Mouse (Mus musculus) heart, embryonic 14.5 days (tissue): ENCODE results near the gene Auts2. TPM values are rescaled to one million over a fixed set of nuclear protein-coding genes. Genes with fewer than 3 reads are reported as not detected.

Experiments used
- ATAC-seq: fragments of 200-750 bp; cut with Nextera tagmentation; 2 replicates; pipeline ENCODE4 v1.8.0; 2017; ENCODE audit warnings: low read depth, moderate TSS enrichment; ENCODE audit not compliant: insufficient number of reproducible peaks, insufficient read depth, low FRiP score
- H3K27ac ChIP-seq, 2 experiments: fragments of 200-500 bp in 1 of 2; fragments of 300-500 bp in 1 of 2; sonication (generic) in 1 of 2; replicated peaks in 1 of 2; 2 replicates each; pipeline ENCODE4 v1.5.1; 2012 to 2014; ENCODE audit warnings: low read depth in 2 of 2, low read length in 2 of 2, control low read depth in 1 of 2, mild to moderate bottlenecking in 1 of 2, mixed read lengths in 1 of 2; ENCODE audit not compliant: control insufficient read depth in 1 of 2, insufficient read depth in 1 of 2
- H3K27me3 ChIP-seq: fragments of 300-500 bp; sonication (generic); 2 replicates; pipeline ENCODE4 v1.6.1; 2014; ENCODE audit warnings: mild to moderate bottlenecking, low read length, control low read depth; ENCODE audit not compliant: control insufficient read depth, insufficient read depth
- H3K36me3 ChIP-seq: fragments of 300-500 bp; sonication (generic); 2 replicates; pipeline ENCODE4 v1.6.1; 2014; ENCODE audit warnings: mild to moderate bottlenecking, control low read depth, low read length, mixed read lengths; ENCODE audit not compliant: control insufficient read depth, insufficient read depth
- H3K4me1 ChIP-seq, 2 experiments: fragments of 200-500 bp in 1 of 2; fragments of 300-500 bp in 1 of 2; sonication (generic) in 1 of 2; 2 replicates each; pipeline ENCODE4 v1.6.1; 2012 to 2014; ENCODE audit warnings: low read length in 2 of 2, control low read depth in 1 of 2, mixed read lengths in 1 of 2; ENCODE audit not compliant: control insufficient read depth in 2 of 2, insufficient read depth in 2 of 2
- H3K4me2 ChIP-seq: fragments of 300-500 bp; sonication (generic); 2 replicates; pipeline ENCODE4 v1.6.1; 2014; ENCODE audit warnings: mild to moderate bottlenecking, low read length
- H3K4me3 ChIP-seq, 2 experiments: fragments of 200-500 bp in 1 of 2; fragments of 300-500 bp in 1 of 2; sonication (generic) in 1 of 2; 2 replicates each; pipeline ENCODE4 v1.5.1; 2012 to 2014; ENCODE audit warnings: low read length in 2 of 2, mild to moderate bottlenecking in 2 of 2, control low read depth in 1 of 2, low read depth in 1 of 2, moderate library complexity in 1 of 2; ENCODE audit not compliant: control insufficient read depth in 1 of 2, insufficient read depth in 1 of 2
- H3K9ac ChIP-seq: fragments of 300-500 bp; sonication (generic); 2 replicates; pipeline ENCODE4 v1.6.1; 2014; ENCODE audit warnings: mild to moderate bottlenecking, low read length
- H3K9me3 ChIP-seq: fragments of 300-500 bp; sonication (generic); 2 replicates; pipeline ENCODE4 v1.6.1; 2016; ENCODE audit warnings: low read length, control low read depth; ENCODE audit not compliant: control insufficient read depth
- WGBS: fragments of 180-500 bp; shearing (Covaris S2); extraction: QIAGEN DNeasy Blood & Tissue Kit; methylation state at CpG from one replicate; pipeline ENCODE4 v1.1.7; 2014; 5-methylcytosine and 5-hydroxymethylcytosine counted together
- polyA plus RNA-seq: library from polyadenylated mRNA; unstranded; fragments of >200 nt; fragmentation: Nextera tagmentation; extraction: Ambion mirVana; gene quantifications from 2 replicates; pipeline ENCODE4 v1.2.1, GENCODE M21; 2014

Auts2 gene
- polyA plus RNA-seq, 1 experiment from 2014 or later: 18.0 TPM

GRCm38 (mm10) chr5:131573296-131574177 is 969.6 kb downstream of the Auts2 start:
- Histone ChIP-seq H3K9ac (no peak overlapping the region), H3K4me3 (no peak overlapping the region), H3K27ac (no peak overlapping the region), H3K9me3 (no peaks in the 10 kb centered on the region), H3K27me3 (no peaks in the 10 kb centered on the region), H3K36me3 (no peaks in the 10 kb centered on the region), H3K4me1 (no peaks in the 10 kb centered on the region), H3K4me2 (no peak overlapping the region)
- ATAC-seq: no peak
- WGBS: 87% methylated on average over 18 of the region's 18 CpGs

- H3K36me3 ChIP-seq: no peaks in the 10 kb centered on the region
- no peaks in the 10 kb centered on the region for H3K4me1 ChIP-seq
- no peak overlapping the region for H3K4me3 ChIP-seq
- no peak overlapping the region for H3K27ac ChIP-seq
- 86% methylated on average over 6 of the region's 6 CpGs for WGBS
- no peaks in the 10 kb centered on the region for H3K9me3 ChIP-seq
- no peaks in the 10 kb centered on the region for H3K27me3 ChIP-seq
- H3K4me2 ChIP-seq: no peak overlapping the region
- H3K9ac ChIP-seq: no peak overlapping the region
- no peak for ATAC-seq
Observed at GRCm38 (mm10) chr5:131566032-131566431, 977.1 kb downstream of the Auts2 start.

DNA sequence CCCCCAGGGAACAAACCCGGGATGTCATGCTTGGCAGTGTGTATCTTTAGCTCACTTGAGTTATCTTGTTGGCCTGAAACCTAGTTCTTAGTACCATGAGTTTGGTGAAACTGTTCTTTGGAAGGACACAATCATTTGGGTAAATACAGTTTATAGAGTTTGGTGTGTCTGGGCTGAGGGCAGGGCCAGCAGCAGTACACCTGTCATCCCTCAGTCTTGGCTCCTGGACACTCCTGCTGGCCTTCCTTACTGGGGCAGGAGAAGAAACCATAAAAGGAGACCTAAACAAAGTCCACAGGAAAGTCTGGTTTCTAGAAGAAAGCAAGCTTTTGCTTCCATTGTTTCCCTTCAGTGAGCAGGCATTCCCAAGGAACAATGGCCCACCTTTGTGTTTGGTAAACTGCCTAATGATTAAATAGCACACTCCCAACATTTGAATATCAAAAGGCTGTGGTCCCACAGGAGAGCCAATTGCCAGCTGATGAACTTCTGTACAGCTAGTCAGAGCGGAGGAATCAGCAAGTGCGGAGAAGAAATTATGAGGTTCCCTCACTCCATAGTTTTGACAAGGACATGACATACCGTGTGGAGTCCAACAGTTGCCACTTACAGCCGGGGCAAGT is 979.4 kb downstream of the Auts2 start:
- no peak overlapping the region for H3K4me3 ChIP-seq
- no peak overlapping the region for H3K27ac ChIP-seq
- H3K4me2 ChIP-seq: no peak overlapping the region
- H3K9me3 ChIP-seq: no peaks in the 10 kb centered on the region
- H3K9ac ChIP-seq: no peak overlapping the region
- no peak for ATAC-seq
- H3K27me3 ChIP-seq: no peaks in the 10 kb centered on the region
- H3K36me3 ChIP-seq: no peaks in the 10 kb centered on the region
- WGBS: 88% methylated on average over 5 of the region's 5 CpGs
- H3K4me1 ChIP-seq: peaks cover 2 to 3% of the 10 kb centered on the region in 2 experiments; a peak in 3 of 4 replicates

- 85% methylated on average over 5 of the region's 5 CpGs for WGBS
- H3K4me2 ChIP-seq: no peak overlapping the region
- peaks cover 12 to 15% of the 10 kb centered on the region in 2 experiments for H3K4me1 ChIP-seq
- no peaks in the 10 kb centered on the region for H3K27me3 ChIP-seq
- H3K27ac ChIP-seq: no peak overlapping the region
- no peak overlapping the region for H3K4me3 ChIP-seq
- no peak for ATAC-seq
- H3K9me3 ChIP-seq: no peaks in the 10 kb centered on the region
- H3K9ac ChIP-seq: no peak overlapping the region
- no peaks in the 10 kb centered on the region for H3K36me3 ChIP-seq
Observed at GRCm38 (mm10) chr5:131560773-131561560, 982.2 kb downstream of the Auts2 start.

DNA sequence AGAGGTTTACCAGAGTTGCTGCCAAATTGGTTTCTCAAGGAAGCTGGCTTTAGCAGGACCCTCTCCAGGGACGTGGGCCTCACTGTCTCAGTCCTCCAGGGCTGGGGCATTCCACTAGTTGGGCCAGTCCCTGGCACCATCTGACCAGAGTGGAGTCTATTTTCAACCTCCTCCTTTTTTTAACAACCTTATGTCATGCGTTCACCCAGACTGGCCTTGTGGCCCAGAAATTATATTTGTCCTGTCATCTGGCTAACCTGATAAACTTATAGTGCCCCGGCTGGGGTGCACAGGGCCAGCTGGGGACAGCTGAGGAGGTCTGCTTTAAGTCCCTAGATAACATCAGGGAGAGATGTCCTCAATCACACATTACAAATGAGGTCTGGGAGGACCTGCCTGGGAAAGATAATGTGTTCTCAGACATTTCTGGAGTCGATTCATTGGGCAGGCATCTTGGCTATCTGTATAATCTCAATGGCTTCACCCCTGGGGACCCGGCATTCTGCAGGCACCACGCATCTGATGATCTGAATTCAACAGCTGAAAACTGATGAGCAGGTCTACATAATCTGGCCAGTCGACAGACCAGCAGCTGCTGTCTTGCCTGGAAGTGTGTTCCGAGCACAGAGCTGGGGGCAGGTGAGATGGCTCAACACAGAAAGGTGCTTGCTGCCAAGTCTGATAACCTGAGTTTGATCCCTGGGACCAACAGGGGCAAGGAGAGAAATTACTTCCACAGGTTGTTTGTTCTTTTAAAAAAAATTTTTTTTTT is 984.6 kb downstream of the Auts2 start:
- H3K9me3 ChIP-seq: no peaks in the 10 kb centered on the region
- H3K36me3 ChIP-seq: no peaks in the 10 kb centered on the region
- peaks cover 12 to 15% of the 10 kb centered on the region in 2 experiments for H3K4me1 ChIP-seq
- no peak overlapping the region for H3K4me3 ChIP-seq
- 22% methylated on average over 8 of the region's 8 CpGs for WGBS
- H3K9ac ChIP-seq: no peak overlapping the region; the same call in 1 of the 2 replicates
- H3K27ac ChIP-seq: peak overlapping the region; percentile 61 to 75
- no peak overlapping the region for H3K4me2 ChIP-seq
- no peaks in the 10 kb centered on the region for H3K27me3 ChIP-seq
- peak; percentile 47; the same call in 1 of the 2 replicates for ATAC-seq

GRCm38 (mm10) chr5:131557591-131558385 is 985.4 kb downstream of the Auts2 start:
- Histone ChIP-seq H3K9ac (peak overlapping the region; percentile 0; the same call in 1 of the 2 replicates), H3K27ac (peak overlapping the region; percentile 61 to 75), H3K4me1 (peaks cover 12 to 20% of the 10 kb centered on the region in 2 experiments), H3K36me3 (no peaks in the 10 kb centered on the region), H3K27me3 (no peaks in the 10 kb centered on the region), H3K4me3 (no peak overlapping the region), H3K9me3 (no peaks in the 10 kb centered on the region), H3K4me2 (no peak overlapping the region)
- 59% methylated on average over 14 of the region's 14 CpGs for WGBS
- ATAC-seq: no peak; the same call in 1 of the 2 replicates
